Mouse (Mus musculus) urinary bladder, postnatal 4 days (tissue): Measurements from ENCODE around the gene 3110021N24Rik.
A peak's percentile ranks its signal among the peaks of the same experiment; 100 is the strongest.
"Not testable (repeated sequence)": the region's sequence is repeated elsewhere in the genome, so short reads cannot be mapped to it uniquely, and the experiment has no call there.

ENCODE experiments used
- DNase-seq, 2 experiments: peaks; one replicate each; pipeline ENCODE4 v3.0.0; 2021 to 2022; ENCODE audit warnings: low spot score in 2 of 2

3110021N24Rik gene

GRCm38 (mm10) chr4:108719349-108719748 lies at the start of gene 3110021N24Rik:
TSS of gene 3110021N24Rik (plus strand) at chr4:108719649.
- no peak for DNase-seq

GRCm38 (mm10) chr4:108686156-108686555 lies 33.3 kb upstream of the 3110021N24Rik start:
- DNase-seq, result no peak

GRCm38 (mm10) chr4:108687098-108687497 lies 32.4 kb upstream of the 3110021N24Rik start:
- not testable (repeated sequence) for DNase-seq

- no peak for DNase-seq
Measured at GRCm38 (mm10) chr4:108690479-108690878, 29.0 kb upstream of the 3110021N24Rik start.

GRCm38 (mm10) chr4:108691469-108691868 lies 28.0 kb upstream of the 3110021N24Rik start:
- no peak for DNase-seq

- DNase-seq, result no peak
Measured at GRCm38 (mm10) chr4:108696934-108697333, 22.5 kb upstream of the 3110021N24Rik start.

- no peak for DNase-seq
Measured at GRCm38 (mm10) chr4:108708209-108708608, 11.2 kb upstream of the 3110021N24Rik start.

- DNase-seq, result no peak
Measured at GRCm38 (mm10) chr4:108721245-108721784, 1.9 kb downstream of the 3110021N24Rik start.

GRCm38 (mm10) chr4:108724102-108724501 lies 4.7 kb downstream of the 3110021N24Rik start:
- no peak for DNase-seq

- DNase-seq, result no peak
Measured at GRCm38 (mm10) chr4:108730450-108730849, 11.0 kb downstream of the 3110021N24Rik start.

- no peak for DNase-seq
Measured at GRCm38 (mm10) chr4:108731582-108731981, 12.1 kb downstream of the 3110021N24Rik start.

- DNase-seq, result no peak
Measured at GRCm38 (mm10) chr4:108746160-108746873, 26.9 kb downstream of the 3110021N24Rik start.

GRCm38 (mm10) chr4:108759583-108759982 lies 40.1 kb downstream of the 3110021N24Rik start:
- DNase-seq, result no peak

- no peak for DNase-seq
Measured at GRCm38 (mm10) chr4:108768527-108768926, 49.1 kb downstream of the 3110021N24Rik start.

- no peak for DNase-seq
Measured at GRCm38 (mm10) chr4:108779763-108780056, 60.3 kb downstream of the 3110021N24Rik start.

- peak; percentile 73 to 77 for DNase-seq
Measured at GRCm38 (mm10) chr4:108780057-108780863, 60.8 kb downstream of the 3110021N24Rik start, which contains the start of gene Zfyve9. TSS of gene Zfyve9 (minus strand) at chr4:108780798.

- no peak for DNase-seq
Measured at GRCm38 (mm10) chr4:108780864-108781205, 61.4 kb downstream of the 3110021N24Rik start.

- DNase-seq, result no peak
Measured at GRCm38 (mm10) chr4:108781596-108781995, 62.1 kb downstream of the 3110021N24Rik start.

GRCm38 (mm10) chr4:108782421-108783085 lies 63.1 kb downstream of the 3110021N24Rik start:
- no peak for DNase-seq

- no peak for DNase-seq
Measured at GRCm38 (mm10) chr4:108789258-108789936, 69.9 kb downstream of the 3110021N24Rik start.

- DNase-seq, result no peak
Measured at GRCm38 (mm10) chr4:108790507-108790906, 71.1 kb downstream of the 3110021N24Rik start.

GRCm38 (mm10) chr4:108793941-108794340 lies 74.5 kb downstream of the 3110021N24Rik start:
- DNase-seq, result no peak
